In the genomic region with DNA sequence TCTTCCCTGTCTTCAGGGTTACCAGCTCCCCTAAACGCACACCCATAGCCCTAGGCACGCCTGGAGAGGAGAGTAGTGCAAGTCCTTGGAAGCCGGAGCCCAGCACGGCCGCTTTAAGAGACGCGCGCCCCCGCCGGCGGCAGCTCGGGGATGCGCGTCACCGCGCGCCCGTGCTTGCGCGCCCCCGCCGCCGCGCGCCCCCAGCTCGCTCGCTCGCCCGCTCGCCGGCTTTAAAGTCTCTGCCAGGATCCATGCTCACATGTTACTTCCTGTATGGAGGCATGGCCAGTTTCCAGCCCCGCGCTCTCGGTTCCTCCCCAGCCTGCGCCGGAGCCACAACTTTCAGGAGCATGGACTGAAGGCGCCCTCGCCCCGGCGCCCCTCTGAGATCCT, we compare ENCODE assay signal across 8 mouse cellular contexts. TPM values are rescaled to one million over a fixed set of nuclear protein-coding genes. Genes with fewer than 3 reads are reported as not detected.
DNase-seq lines count a peak whose midpoint lies in the region; ATAC-seq and TF ChIP-seq lines count a peak whose summit lies in the region.

A gene (plus strand): TSS at position 260 of the 393 bp plus-strand sequence.

- H3K4me1 ChIP-seq in ES-Bruce4 (ENCODE audit: control insufficient read depth, insufficient read depth, low read length): no peaks in the 10 kb centered on the region
- peaks cover 11% of the 10 kb centered on the region; the same call in 1 of the 2 replicates for H3K4me1 ChIP-seq in forebrain, embryonic 14.5 days (ENCODE audit: control insufficient read depth, insufficient read depth, low read length)
- H3K4me1 ChIP-seq in heart, embryonic 15.5 days (replicated peaks): peaks cover 17% of the 10 kb centered on the region

- 0 out of 2 replicates have a peak, but pooled peaks have one; percentile 16 for TF ChIP-seq EP300 in ES-Bruce4 (IDR thresholded peaks at IDR 0.05; ENCODE audit: insufficient read depth, low read depth, low read length)

- H3K4me2 ChIP-seq in forebrain, embryonic 14.5 days (ENCODE audit: low read length): peak within 1 kb of the TSS; percentile 96
- H3K4me2 ChIP-seq in heart, embryonic 15.5 days: peak within 1 kb of the TSS; percentile 90

- peak within 1 kb of the TSS; percentile 75 for H3K27ac ChIP-seq in ES-Bruce4 (ENCODE audit: insufficient read depth, low read length)
- peak within 1 kb of the TSS; percentile 97 for H3K27ac ChIP-seq in forebrain, embryonic 14.5 days (ENCODE audit: low read depth, low read length)
- H3K27ac ChIP-seq in heart, embryonic 15.5 days: peak within 1 kb of the TSS; percentile 99

- peaks cover 10% of the 10 kb centered on the region for H3K9me3 ChIP-seq in ES-Bruce4 (replicated peaks; ENCODE audit: control insufficient read depth, insufficient read depth, low read length, poor library complexity, severe bottlenecking)
- no peaks in the 10 kb centered on the region for H3K9me3 ChIP-seq in forebrain, embryonic 14.5 days (replicated peaks; ENCODE audit: control insufficient read depth, low read length)
- no peaks in the 10 kb centered on the region for H3K9me3 ChIP-seq in heart, embryonic 15.5 days (replicated peaks)

- H3K27me3 ChIP-seq in ES-Bruce4 (ENCODE audit: control insufficient read depth, insufficient read depth, low read length, poor library complexity, severe bottlenecking): no peaks in the 10 kb centered on the region
- H3K27me3 ChIP-seq in forebrain, embryonic 14.5 days (replicated peaks; ENCODE audit: control insufficient read depth, insufficient read depth, low read length): no peaks in the 10 kb centered on the region
- H3K27me3 ChIP-seq in heart, embryonic 15.5 days: no peaks in the 10 kb centered on the region

- no peak for TF ChIP-seq CTCF in ES-Bruce4 (IDR thresholded peaks at IDR 0.05; ENCODE audit: low read depth, low read length)

- H3K9ac ChIP-seq in ES-Bruce4 (ENCODE audit: low read depth, poor library complexity, severe bottlenecking): peak within 1 kb of the TSS; percentile 96
- peak within 1 kb of the TSS; percentile 89 for H3K9ac ChIP-seq in forebrain, embryonic 14.5 days (ENCODE audit: low read length)
- H3K9ac ChIP-seq in heart, embryonic 15.5 days: peak within 1 kb of the TSS; percentile 92

- WGBS in forebrain, embryonic 14.5 days: under 1% methylated on average over 40 of the region's 40 CpGs
- whole genome bisulfite sequencing in heart, embryonic 15.5 days: 1% methylated on average over 28 of the region's 40 CpGs

- H3K4me3 ChIP-seq in ES-Bruce4 (ENCODE audit: low read depth, low read length): peak within 1 kb of the TSS; percentile 92
- peak within 1 kb of the TSS; percentile 79 for H3K4me3 ChIP-seq in forebrain, embryonic 14.5 days (ENCODE audit: low read depth, low read length)
- H3K4me3 ChIP-seq in heart, embryonic 15.5 days: peak within 1 kb of the TSS; percentile 89

- peak; percentile 83 for DNase-seq in cerebellum, adult 11 months
- DNase-seq in forebrain, embryonic 14.5 days (ENCODE audit: low spot score): peak; percentile 95
- peak; percentile 95 for DNase-seq in kidney, postnatal 14 days
- DNase-seq in liver: peak; percentile 70
- DNase-seq in neural tube, embryonic 10.5 days (ENCODE audit: extremely low spot score, low spot score): peak; percentile 90
- DNase-seq in urinary bladder, adult 2 months (ENCODE audit: low spot score): peak; percentile 66

- no peaks in the 10 kb centered on the region for H3K36me3 ChIP-seq in ES-Bruce4 (ENCODE audit: control insufficient read depth, insufficient read depth, low read length, poor library complexity, severe bottlenecking)
- H3K36me3 ChIP-seq in forebrain, embryonic 14.5 days (ENCODE audit: control insufficient read depth, insufficient read depth, low read length): no peaks in the 10 kb centered on the region
- no peaks in the 10 kb centered on the region for H3K36me3 ChIP-seq in heart, embryonic 15.5 days

- TF ChIP-seq POLR2A in ES-Bruce4 (IDR thresholded peaks at IDR 0.05; ENCODE audit: insufficient read depth, low read length): peak; percentile 15

- peak; percentile 90 for ATAC-seq in forebrain, embryonic 14.5 days
- ATAC-seq in heart, embryonic 15.5 days (replicated peaks; ENCODE audit: insufficient number of reproducible peaks, insufficient read depth, low FRiP score, low read depth): peak; percentile 83

RNA-seq across cellular contexts. Expression of the gene that starts here (rescaled TPM):
- 26.4 and 27.4 TPM in 2 replicates for polyA plus RNA-seq in ES-Bruce4 (2011; ENCODE audit: insufficient read depth, insufficient read length, low read depth, missing spikeins)
- 27.1 and 33.0 TPM in 2 replicates for polyA plus RNA-seq in forebrain, embryonic 14.5 days (2014; fragmentation: Nextera tagmentation; extraction: Ambion mirVana)
- polyA plus RNA-seq in heart, embryonic 15.5 days (2015; fragmentation: Nextera tagmentation; extraction: Ambion mirVana): 16.4 and 17.3 TPM in 2 replicates
- polyA plus RNA-seq in urinary bladder, adult 2 months (2012; rRNA removed): 11.6 and 16.2 TPM in 2 replicates

Comparison
In these comparisons a context has a peak if more than half of its experiments do, and no peak if none do; other contexts are left out.
1. Peak in every context shown above with its lines: DNase-seq, ATAC-seq, H3K4me3 ChIP-seq and H3K27ac ChIP-seq.